Mouse (Mus musculus) midbrain, embryonic 16.5 days (tissue): ENCODE results near the gene Gm10230. TPM values are rescaled to one million over a fixed set of nuclear protein-coding genes. Genes with fewer than 3 reads are reported as not detected.
"Not testable (repeated sequence)": the region's sequence is repeated elsewhere in the genome, so short reads cannot be mapped to it uniquely, and the experiment has no call there.

Source experiments
- ATAC-seq: fragments of 200-750 bp; cut with Nextera tagmentation; 2 replicates; pipeline ENCODE4 v1.8.0; 2017; ENCODE audit warnings: moderate TSS enrichment
- H3K27ac ChIP-seq: fragments of 300-500 bp; sonication (generic); 2 replicates; pipeline ENCODE4 v1.5.1; 2014; ENCODE audit warnings: mild to moderate bottlenecking, low read length, mixed read lengths
- H3K27me3 ChIP-seq: fragments of 300-500 bp; sonication (generic); 2 replicates; pipeline ENCODE4 v1.6.1; 2014; ENCODE audit warnings: low read depth, low read length, mixed read lengths; ENCODE audit not compliant: control insufficient read depth, insufficient read depth
- H3K36me3 ChIP-seq: fragments of 300-500 bp; sonication (generic); 2 replicates; pipeline ENCODE4 v1.6.1; 2014; ENCODE audit warnings: mild to moderate bottlenecking, low read length, moderate library complexity, mixed read lengths; ENCODE audit not compliant: control insufficient read depth, insufficient read depth
- H3K4me1 ChIP-seq: fragments of 300-500 bp; sonication (generic); 2 replicates; pipeline ENCODE4 v1.6.1; 2014; ENCODE audit warnings: mild to moderate bottlenecking, low read length, mixed read lengths; ENCODE audit not compliant: control insufficient read depth, insufficient read depth
- H3K4me2 ChIP-seq: fragments of 300-500 bp; sonication (generic); 2 replicates; pipeline ENCODE4 v1.6.1; 2014; ENCODE audit warnings: mild to moderate bottlenecking, low read length, mixed read lengths
- H3K4me3 ChIP-seq: fragments of 300-500 bp; sonication (generic); 2 replicates; pipeline ENCODE4 v1.5.1; 2014; ENCODE audit warnings: low read depth, mild to moderate bottlenecking, low read length, moderate library complexity, mixed read lengths
- H3K9ac ChIP-seq: fragments of 300-500 bp; sonication (generic); 2 replicates; pipeline ENCODE4 v1.6.1; 2014; ENCODE audit warnings: low read depth, low read length, mixed read lengths
- H3K9me3 ChIP-seq: fragments of 300-500 bp; sonication (generic); replicated peaks from 2 replicates; pipeline ENCODE4 v1.6.1; 2014; ENCODE audit warnings: mild to moderate bottlenecking, low read length, mixed read lengths; ENCODE audit not compliant: control insufficient read depth, poor library complexity, severe bottlenecking
- WGBS: fragments of 180-500 bp; shearing (Covaris S2); extraction: QIAGEN DNeasy Blood & Tissue Kit; methylation state at CpG from one replicate; pipeline ENCODE4 v1.1.7; 2014; 5-methylcytosine and 5-hydroxymethylcytosine counted together
- microRNA-seq: library from miRNA; unstranded; fragments of <30 nt; microRNA quantifications from one replicate; pipeline ENCODE4, GENCODE M21; 2017
- polyA plus RNA-seq: library from polyadenylated mRNA; unstranded; fragments of >200 nt; fragmentation: Nextera tagmentation; extraction: Ambion mirVana; gene quantifications from 2 replicates; pipeline ENCODE4 v1.2.1, GENCODE M21; 2015

The Gm10230 gene
- polyA plus RNA-seq = not detected in 2 replicates

DNA sequence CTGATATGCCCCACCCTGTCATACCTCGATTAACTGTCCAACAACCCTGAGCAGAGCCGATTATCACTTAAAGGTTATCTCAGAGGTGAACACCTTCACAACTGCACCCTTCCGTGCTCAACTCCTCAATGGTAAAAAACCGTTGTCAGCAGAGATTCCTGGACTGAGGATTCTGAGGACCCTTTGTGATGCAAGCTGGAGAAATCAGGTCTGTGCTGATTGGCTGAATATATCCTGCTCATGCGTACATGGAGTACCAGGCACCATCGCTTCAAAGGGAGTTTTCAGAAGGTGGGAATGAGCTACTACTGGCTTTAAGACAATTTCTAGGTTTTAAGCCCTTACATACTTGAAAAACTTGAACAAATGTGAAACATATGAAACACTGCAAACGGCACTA, at the start of gene Gm10230:
TSS of gene Gm10230 (minus strand) at position 101 of the 400 bp plus-strand sequence.
- not testable (repeated sequence) for H3K27ac ChIP-seq, H3K27me3 ChIP-seq, H3K4me2 ChIP-seq, H3K4me3 ChIP-seq, H3K36me3 ChIP-seq, H3K4me1 ChIP-seq, H3K9me3 ChIP-seq, ATAC-seq, H3K9ac ChIP-seq
- WGBS = no CpG with 5 or more reads among the region's 7 CpGs

Small RNAs within 50 kb of the gene (microRNA-seq; reads per million reads assigned to microRNA genes)
- not detected for gene Gm44452
